Mouse (Mus musculus) monocyte, adult 5-6 weeks (primary cell): ENCODE results near the gene Clrn2. TPM values are rescaled to one million over a fixed set of nuclear protein-coding genes. Genes with fewer than 3 reads are reported as not detected.

ENCODE experiments used
- ATAC-seq: fragments of 153-309, 156-312 bp; replicated peaks from 2 replicates; pipeline ENCODE4 v1.8.0; 2017; ENCODE audit warnings: mild to moderate bottlenecking; ENCODE audit not compliant: low TSS enrichment, insufficient number of reproducible peaks, severe bottlenecking, poor library complexity, low FRiP score
- total RNA-seq: library from RNA; stranded (forward); fragments of 200-1000, 200-491, 200-594 nt; gene quantifications from 3 replicates; pipeline ENCODE4 v1.2.3, GENCODE M21; 2017

The Clrn2 gene
- total RNA-seq, 1 experiment from 2014 or later, result not detected

DNA sequence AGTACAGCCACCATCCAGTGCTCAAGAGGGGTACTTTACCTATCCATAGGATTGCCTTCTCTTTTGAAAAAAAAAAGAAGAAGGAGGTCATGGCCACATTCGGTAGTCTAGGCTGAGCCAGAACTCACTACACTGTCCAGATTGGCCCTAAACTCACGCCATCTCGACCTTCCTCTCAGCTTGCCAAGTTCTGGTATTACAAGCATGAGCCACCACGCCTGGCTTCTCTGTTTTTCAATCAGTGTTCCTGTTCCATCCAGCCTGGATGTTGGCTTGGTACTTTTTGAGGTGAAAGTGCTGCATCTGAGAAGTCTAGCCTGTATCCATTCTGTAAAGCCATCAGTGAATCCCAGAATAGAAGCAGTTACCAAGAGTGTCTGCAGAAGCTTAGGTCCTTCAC, 42.9 kb downstream of the Clrn2 start:
- ATAC-seq, result no peak

DNA sequence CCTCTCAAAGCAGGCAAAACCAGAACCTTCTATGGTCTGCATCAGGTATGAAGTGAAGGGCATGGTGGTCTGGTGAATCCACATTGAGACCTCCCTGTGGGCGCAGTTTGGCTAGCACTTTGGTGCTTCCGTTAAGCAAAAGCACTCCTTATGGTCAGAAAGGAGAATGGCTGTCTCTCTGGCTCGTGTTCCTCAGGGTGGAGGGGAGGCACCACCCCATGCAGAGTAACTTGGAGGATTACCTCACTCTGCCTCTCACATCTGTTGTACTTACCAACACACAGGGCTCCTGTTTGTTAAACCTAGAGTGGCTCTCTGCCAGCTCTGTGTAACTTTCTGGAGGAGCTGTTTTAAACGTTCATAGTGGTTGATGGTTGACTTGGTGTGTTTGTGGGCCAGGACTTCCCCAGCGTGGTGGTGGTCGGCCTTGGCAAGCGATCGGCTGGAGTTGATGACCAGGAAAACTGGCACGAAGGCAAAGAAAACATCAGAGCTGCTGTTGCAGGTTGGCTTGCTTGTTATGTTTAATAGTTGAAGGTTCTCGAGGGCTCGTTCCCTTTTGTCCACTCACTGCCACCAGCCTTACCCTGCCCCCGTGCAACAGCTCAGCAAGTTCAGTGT, 43.5 kb downstream of the Clrn2 start:
- ATAC-seq, result no peak

DNA sequence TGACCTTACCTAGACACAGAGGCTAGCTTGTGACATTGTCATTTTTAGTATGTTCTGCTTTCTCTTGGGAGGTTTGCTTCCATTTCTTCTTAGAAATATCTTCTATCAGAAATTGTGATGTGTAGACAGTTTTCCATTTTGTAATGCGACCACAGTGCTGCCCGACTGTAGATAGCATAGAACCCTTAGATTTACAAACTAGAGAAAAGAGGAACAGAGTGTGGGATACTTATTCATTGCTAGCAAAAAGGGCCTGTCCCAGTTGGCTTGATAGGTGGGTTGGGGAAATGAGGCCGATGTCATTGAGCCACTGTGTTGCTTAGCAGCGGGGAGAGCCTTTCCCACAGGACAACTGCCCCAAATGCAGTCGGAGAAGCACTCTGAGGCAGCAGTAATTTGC, 44.0 kb downstream of the Clrn2 start:
- ATAC-seq, result no peak

- ATAC-seq, result no peak
Measured at GRCm38 (mm10) chr5:45510071-45510470, 56.5 kb downstream of the Clrn2 start.

GRCm38 (mm10) chr5:45512908-45513307, 59.4 kb downstream of the Clrn2 start:
- no peak for ATAC-seq

- no peak for ATAC-seq
Measured at GRCm38 (mm10) chr5:45513511-45513910, 60.0 kb downstream of the Clrn2 start.

Other genes with a start within 250 kb of the Clrn2 start
- gene Qdpr, start 3.5 kb upstream of the Clrn2 start, total RNA-seq, result 11.9 to 30.2 TPM (median 15.1 TPM) in 3 replicates
- gene Lap3, start 39.6 kb downstream of the Clrn2 start, total RNA-seq, result 10.0 to 18.0 TPM (median 13.1 TPM) in 3 replicates
- gene Med28, start 66.5 kb downstream of the Clrn2 start, total RNA-seq, result 37.8 to 56.8 TPM (median 40.7 TPM) in 3 replicates
- gene Fam184b, start 185.9 kb downstream of the Clrn2 start, total RNA-seq, result 0.21 TPM in 1 of 3 replicates, not detected in the others
- gene Ncapg, start 216.2 kb downstream of the Clrn2 start, total RNA-seq, result 0.76 to 2.9 TPM (median 2.3 TPM) in 3 replicates